Mouse (Mus musculus) brain, embryonic 14.5 days (tissue): ENCODE data around the gene Vps72. TPM values are rescaled to one million over a fixed set of nuclear protein-coding genes. Genes with fewer than 3 reads are reported as not detected.
"Not testable (repeated sequence)": the region's sequence is repeated elsewhere in the genome, so short reads cannot be mapped to it uniquely, and the experiment has no call there.

Experiments used
- DNase-seq: peaks from one replicate; pipeline ENCODE4 v3.0.0-alpha.2; 2011; ENCODE audit warnings: low read depth
- CTCF ChIP-seq: fragments of 200-500 bp; IDR thresholded peaks from 2 replicates; pipeline ENCODE4 v1.5.1; 2012; ENCODE audit warnings: inconsistent platforms, mild to moderate bottlenecking, moderate library complexity, borderline replicate concordance; ENCODE audit not compliant: insufficient read depth, insufficient read length; ENCODE audit errors: extremely low read depth
- POLR2A ChIP-seq: fragments of 200-500 bp; IDR thresholded peaks from 2 replicates; pipeline ENCODE4 v1.6.1; 2012; ENCODE audit warnings: mild to moderate bottlenecking, inconsistent platforms, borderline replicate concordance; ENCODE audit not compliant: poor library complexity, insufficient read depth, insufficient read length, severe bottlenecking; ENCODE audit errors: extremely low read depth
- polyA plus RNA-seq: library from polyadenylated mRNA; depleted of rRNA; stranded (reverse); fragments of >200 nt; gene quantifications from 2 replicates; pipeline ENCODE4 v1.2.3, GENCODE M21; 2012

Vps72 gene
- polyA plus RNA-seq, 1 experiment: 159 TPM

DNA sequence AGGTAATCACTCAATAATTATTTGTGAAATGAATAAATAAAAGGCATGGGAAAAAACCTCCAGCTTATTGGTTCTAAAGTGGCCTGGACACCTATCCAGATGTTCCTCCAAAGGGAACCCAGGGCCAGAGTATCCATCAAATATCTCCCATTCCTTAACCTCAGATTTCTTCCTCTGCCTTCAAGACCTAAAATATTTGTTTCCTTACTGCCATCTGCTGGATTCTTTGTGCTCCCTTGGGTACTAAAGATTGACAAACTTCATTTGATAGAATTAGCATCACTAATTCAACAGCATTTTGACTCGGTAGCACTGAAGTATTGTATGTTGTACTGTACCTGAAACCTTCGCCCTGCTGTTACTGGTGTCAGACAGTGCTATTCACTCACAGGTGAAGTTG is 2.9 kb upstream of the Vps72 start:
- TF ChIP-seq POLR2A: no peak
- no peak for TF ChIP-seq CTCF
- peak; percentile 24 for DNase-seq

DNA sequence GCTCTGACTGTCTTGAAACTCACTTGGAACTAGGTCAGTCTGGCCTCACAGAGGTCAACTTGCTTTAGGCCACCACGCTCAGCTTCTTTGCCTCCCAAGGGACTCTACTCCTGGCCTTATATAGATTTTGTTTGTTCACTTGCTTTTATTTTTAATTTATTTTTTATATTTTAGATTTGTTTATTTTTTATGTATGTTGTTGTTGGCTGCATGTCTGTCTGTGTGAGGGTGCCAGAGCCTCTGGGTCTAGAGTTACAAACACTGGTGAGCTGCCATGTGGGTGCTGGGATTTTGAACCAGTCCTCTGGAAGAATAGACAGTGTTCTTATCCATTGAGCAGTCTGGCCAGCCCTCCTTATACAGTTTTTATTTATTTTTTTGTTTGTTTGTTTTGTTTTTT is 1.9 kb downstream of the Vps72 start:
- TF ChIP-seq CTCF (no peak), POLR2A (no peak)
- DNase-seq: no peak

GRCm38 (mm10) chr3:95117751-95118150 is 6.9 kb downstream of the Vps72 start:
- no peak for DNase-seq
- TF ChIP-seq POLR2A: no peak
- no peak for TF ChIP-seq CTCF

DNA sequence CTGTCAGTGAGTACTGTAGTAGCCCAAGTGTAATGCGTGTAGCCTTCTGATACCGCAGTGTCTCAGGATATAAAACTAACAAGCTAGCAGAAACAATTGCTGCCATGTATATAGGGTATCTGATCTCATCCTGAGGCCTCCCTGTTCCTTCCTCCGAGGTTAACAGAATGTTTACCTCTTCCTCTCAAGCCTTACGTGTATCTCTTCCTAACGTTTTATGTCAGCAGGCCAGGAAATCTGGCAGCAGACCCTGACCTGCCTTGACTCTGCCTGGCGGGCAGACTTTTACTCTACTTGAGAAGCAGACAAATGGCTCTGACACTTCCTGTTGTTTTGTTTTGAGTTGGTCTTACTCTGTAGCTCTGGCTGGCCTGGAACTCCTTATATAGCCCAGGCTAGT is 10.8 kb downstream of the Vps72 start:
- TF ChIP-seq CTCF: no peak
- TF ChIP-seq POLR2A: no peak
- no peak for DNase-seq

GRCm38 (mm10) chr3:95124246-95124645 is 13.4 kb downstream of the Vps72 start, which contains the start of gene Tmod4:
TSS of gene Tmod4 (plus strand) at chr3:95124476.
- TF ChIP-seq CTCF (peak; percentile 64; the same call in 1 of the 2 replicates), POLR2A (no peak)
- DNase-seq: peak; percentile 22

DNA sequence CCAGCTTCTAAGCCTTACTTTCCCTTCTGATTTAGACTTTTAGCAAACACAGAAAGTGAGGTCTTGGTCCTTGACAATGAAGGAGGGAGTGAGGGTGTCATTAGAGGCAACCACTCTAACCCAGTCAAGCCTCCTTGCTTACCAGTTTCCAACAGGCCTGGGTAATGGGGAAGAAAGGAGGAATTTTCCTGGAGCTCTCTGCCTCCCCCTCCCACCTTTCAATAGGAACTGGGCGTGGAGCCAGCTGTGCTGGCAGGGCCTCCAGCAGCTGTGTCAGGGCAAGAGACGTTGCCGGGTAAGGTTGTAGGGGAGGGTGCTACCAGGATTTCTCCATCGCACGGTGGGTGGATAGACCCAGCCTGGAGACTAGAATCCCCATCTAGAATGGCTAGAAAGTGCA is 14.2 kb downstream of the Vps72 start:
- DNase-seq: peak; percentile 77

GRCm38 (mm10) chr3:95129226-95129651 is 18.4 kb downstream of the Vps72 start:
- TF ChIP-seq POLR2A (no peak), CTCF (no peak)
- no peak for DNase-seq

More for the DNA sequence above, 14.2 kb downstream of the Vps72 start:
- TF ChIP-seq POLR2A: no peak
- TF ChIP-seq CTCF: no peak

- TF ChIP-seq CTCF (no peak), POLR2A (no peak)
- DNase-seq: no peak
These were observed 19.3 kb downstream of the Vps72 start for GRCm38 (mm10) chr3:95130081-95130480.

DNA sequence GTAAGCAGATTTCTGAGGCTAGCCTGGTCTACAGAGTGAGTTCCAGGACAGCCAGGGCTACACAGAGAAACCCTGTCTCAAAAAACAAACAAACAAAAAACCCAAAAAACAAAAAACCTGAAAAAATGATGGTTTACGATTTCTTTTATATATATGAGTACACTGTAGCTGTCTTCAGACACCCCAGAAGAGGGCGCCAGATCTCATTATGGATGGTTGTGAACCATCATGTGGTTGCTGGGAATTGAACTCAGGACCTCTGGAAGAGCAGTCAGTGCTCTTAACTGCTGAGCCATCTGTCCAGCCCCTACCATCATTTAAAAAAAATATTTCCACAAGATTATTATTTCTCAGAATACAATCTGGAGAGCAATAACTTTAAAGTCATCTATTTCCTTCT is 21.6 kb downstream of the Vps72 start:
- not testable (repeated sequence) for DNase-seq

- TF ChIP-seq POLR2A (no peak), CTCF (no peak)
- DNase-seq: no peak
These were observed 22.4 kb downstream of the Vps72 start for GRCm38 (mm10) chr3:95133176-95133575.

DNA sequence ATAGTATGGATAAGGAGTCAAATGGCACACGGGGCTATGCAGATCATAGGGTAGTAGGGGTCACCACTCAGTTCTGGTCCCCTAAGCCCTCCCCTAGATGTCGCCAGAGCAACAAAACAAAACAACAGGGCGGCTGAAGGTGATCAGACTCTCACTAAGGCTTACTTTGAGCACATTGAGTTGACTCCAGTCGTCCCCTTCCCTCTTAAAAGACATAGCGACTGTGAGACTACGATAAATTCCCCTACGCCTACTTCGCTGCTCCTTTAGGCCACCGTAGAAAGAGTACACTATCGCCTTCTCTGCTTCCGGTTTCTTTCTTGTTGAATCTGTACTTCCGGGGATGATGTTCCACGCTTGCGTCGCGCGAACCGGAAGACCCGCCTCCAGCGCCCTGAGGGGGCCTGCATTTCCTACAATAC is 22.9 kb downstream of the Vps72 start, which contains the start of the genes Scnm1 and Lysmd1:
TSS of gene Scnm1 (minus strand) at position 332 of the 422 bp plus-strand sequence.
TSS of gene Lysmd1 (plus strand) at position 409 of the 422 bp plus-strand sequence.
- DNase-seq: peak; percentile 99
- TF ChIP-seq POLR2A: no peak
- TF ChIP-seq CTCF: peak; percentile 21; the same call in 1 of the 2 replicates

DNA sequence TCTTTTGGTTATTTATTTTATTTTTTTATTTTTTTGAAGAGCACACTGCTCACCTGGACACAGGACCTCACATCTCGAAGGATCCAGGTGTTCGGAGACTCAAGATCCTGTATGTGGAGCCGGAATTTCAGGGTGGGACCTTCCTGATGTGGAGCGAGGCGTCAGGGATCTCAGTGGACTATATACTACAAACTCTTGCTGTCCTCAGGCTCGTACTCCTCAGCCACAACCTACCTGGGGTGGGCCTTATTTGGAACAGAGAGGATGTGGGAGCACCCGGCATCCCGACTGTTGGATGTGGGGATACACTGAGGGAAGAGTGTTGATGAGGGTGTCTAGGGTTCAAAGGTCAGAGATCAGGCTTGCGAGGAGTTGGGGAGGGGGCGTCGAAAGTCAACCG is 23.3 kb downstream of the Vps72 start:
- DNase-seq: not testable (repeated sequence)

DNA sequence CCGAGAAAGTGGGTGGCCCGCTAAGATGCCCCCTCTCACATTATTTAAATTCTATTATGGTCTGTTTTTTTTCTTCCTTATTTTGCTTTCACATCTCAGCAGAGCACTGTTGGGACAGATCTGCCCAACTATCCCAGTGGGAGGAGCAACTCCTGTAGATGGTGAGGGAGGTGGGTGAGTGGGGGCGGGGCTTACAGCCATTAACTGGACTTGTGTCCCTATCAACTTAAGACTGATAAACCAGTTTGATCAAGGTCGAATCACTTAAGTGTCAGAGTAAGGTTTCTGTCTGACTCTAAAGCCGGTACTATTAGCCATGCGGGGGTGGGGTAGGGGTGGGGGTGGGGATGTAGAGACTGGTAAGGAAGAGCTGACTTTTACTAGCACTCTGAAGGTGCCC is 24.2 kb downstream of the Vps72 start:
- DNase-seq: peak; percentile 16
- TF ChIP-seq CTCF: no peak
- no peak for TF ChIP-seq POLR2A
